40 mouse cellular contexts compared by ENCODE assay signal in the genomic region with DNA sequence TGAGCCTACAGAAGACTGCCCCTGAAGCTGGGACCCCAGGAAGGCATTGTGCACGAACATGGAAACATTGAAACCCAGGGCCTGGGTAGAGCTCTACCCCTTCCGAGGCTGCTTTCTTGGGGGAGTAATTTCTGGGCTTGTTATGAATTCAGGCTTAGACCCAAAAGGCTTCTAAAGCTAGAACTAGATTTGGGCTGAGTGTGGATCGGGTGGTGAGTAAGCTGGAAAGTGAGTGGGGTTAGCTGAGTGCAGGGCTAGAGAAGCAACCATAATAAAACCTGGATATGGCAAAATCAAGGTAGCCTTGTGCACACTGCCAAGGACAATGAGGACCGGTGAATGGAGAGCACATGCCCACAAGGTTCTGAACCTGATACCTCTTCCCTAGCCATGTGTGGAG. TPM values are rescaled to one million over a fixed set of nuclear protein-coding genes. Genes with fewer than 3 reads are reported as not detected.
"Had no signal": no experiment of that assay in that cellular context is flagged by ENCODE, and none has a peak within 500 bp of the region (broad histone marks: within the 10 kb centered on the region; RNA-seq: fewer than 3 reads in every experiment).

No protein-coding gene starts in this region.

- H3K27ac ChIP-seq: heart, embryonic 10.5 days; heart, embryonic 13.5 days; heart, embryonic 15.5 days; hindbrain, embryonic 10.5 days; hindbrain, embryonic 12.5 days; hindbrain, embryonic 13.5 days; hindbrain, embryonic 14.5 days; hindbrain, embryonic 15.5 days; hindbrain, postnatal 0 days; intestine, embryonic 15.5 days; kidney, embryonic 15.5 days; kidney, postnatal 0 days had no signal

- ATAC-seq: hindbrain, embryonic 16.5 days; hindbrain, postnatal 0 days; inflammation-experienced regulatory T-cells, adult 6 months; intestine, embryonic 15.5 days; intestine, embryonic 16.5 days; intestine, postnatal 0 days had no signal

- H3K4me2 ChIP-seq: heart, embryonic 11.5 days; heart, embryonic 12.5 days; heart, embryonic 13.5 days; heart, embryonic 15.5 days; hindbrain, embryonic 12.5 days; hindbrain, embryonic 13.5 days; hindbrain, embryonic 14.5 days; hindbrain, embryonic 15.5 days; intestine, embryonic 15.5 days; kidney, embryonic 15.5 days had no signal

- H3K36me3 ChIP-seq: heart, embryonic 10.5 days; heart, embryonic 12.5 days; heart, embryonic 13.5 days; heart, embryonic 15.5 days; intestine, embryonic 15.5 days; kidney, embryonic 15.5 days had no signal

- DNase-seq: heart, postnatal 10 days; heart, postnatal 14 days; heart, postnatal 36 days; heart, postnatal 4 days; kidney, adult 11 months; kidney, adult 18-20 months; kidney, adult 2 months; kidney, adult 8-10 months; kidney, adult 9 months; kidney, postnatal 10 days; kidney, postnatal 14 days; kidney, postnatal 25 days; kidney, postnatal 36 days; kidney, postnatal 4 days; layer of hippocampus, adult 9-11 months; layer of hippocampus, postnatal 36 days had no signal

- H3K9me3 ChIP-seq: heart, embryonic 10.5 days; heart, embryonic 12.5 days; heart, embryonic 13.5 days; heart, embryonic 15.5 days; hindbrain, embryonic 10.5 days; hindbrain, embryonic 12.5 days; hindbrain, embryonic 13.5 days; hindbrain, embryonic 15.5 days; intestine, embryonic 15.5 days; kidney, embryonic 15.5 days had no signal

- H3K4me1 ChIP-seq: heart, embryonic 12.5 days; hindbrain, embryonic 12.5 days; hindbrain, embryonic 13.5 days; hindbrain, embryonic 15.5 days; intestine, embryonic 15.5 days had no signal

- H3K9ac ChIP-seq: heart, embryonic 12.5 days; heart, embryonic 13.5 days; heart, embryonic 15.5 days; hindbrain, embryonic 12.5 days; hindbrain, embryonic 14.5 days; hindbrain, embryonic 15.5 days; intestine, embryonic 15.5 days; kidney, embryonic 15.5 days had no signal

- H3K4me3 ChIP-seq: heart, embryonic 10.5 days; heart, embryonic 12.5 days; heart, embryonic 13.5 days; heart, embryonic 15.5 days; hindbrain, embryonic 10.5 days; hindbrain, embryonic 12.5 days; hindbrain, embryonic 13.5 days; hindbrain, embryonic 15.5 days; intestine, embryonic 15.5 days; kidney, embryonic 15.5 days had no signal

RNA-seq across cellular contexts. Expression of a gene that starts 12.6 kb away (rescaled TPM):
- total RNA-seq: heart, postnatal 10 days; heart, postnatal 25 days; heart, postnatal 36 days; hematopoietic stem cell, adult 5-6 weeks had no signal
- polyA plus RNA-seq: heart, embryonic 10.5 days; heart, embryonic 12.5 days; heart, embryonic 14.5 days; heart, embryonic 16.5 days; heart, postnatal 0 days; kidney, postnatal 0 days had no signal

RNA-seq across cellular contexts. Expression of a gene that starts 13.9 kb away (rescaled TPM):
- total RNA-seq: layer of hippocampus, adult 18-20 months had no signal
